Mouse (Mus musculus) B cell, adult 2 months (primary cell): Measurements from ENCODE around the gene Adamtsl5.
A peak's percentile ranks its signal among the peaks of the same experiment; 100 is the strongest.

ENCODE experiments used
- DNase-seq, 2 experiments: peaks; one replicate each; pipeline ENCODE4 v3.0.0; 2022

Gene Adamtsl5

GRCm38 (mm10) chr10:80348244-80348781 is at the start of gene Adamtsl5:
Gene Adamtsl5, minus strand, starts transcription at chr10:80348412.
- DNase-seq: peak; percentile 83 to 85

DNA sequence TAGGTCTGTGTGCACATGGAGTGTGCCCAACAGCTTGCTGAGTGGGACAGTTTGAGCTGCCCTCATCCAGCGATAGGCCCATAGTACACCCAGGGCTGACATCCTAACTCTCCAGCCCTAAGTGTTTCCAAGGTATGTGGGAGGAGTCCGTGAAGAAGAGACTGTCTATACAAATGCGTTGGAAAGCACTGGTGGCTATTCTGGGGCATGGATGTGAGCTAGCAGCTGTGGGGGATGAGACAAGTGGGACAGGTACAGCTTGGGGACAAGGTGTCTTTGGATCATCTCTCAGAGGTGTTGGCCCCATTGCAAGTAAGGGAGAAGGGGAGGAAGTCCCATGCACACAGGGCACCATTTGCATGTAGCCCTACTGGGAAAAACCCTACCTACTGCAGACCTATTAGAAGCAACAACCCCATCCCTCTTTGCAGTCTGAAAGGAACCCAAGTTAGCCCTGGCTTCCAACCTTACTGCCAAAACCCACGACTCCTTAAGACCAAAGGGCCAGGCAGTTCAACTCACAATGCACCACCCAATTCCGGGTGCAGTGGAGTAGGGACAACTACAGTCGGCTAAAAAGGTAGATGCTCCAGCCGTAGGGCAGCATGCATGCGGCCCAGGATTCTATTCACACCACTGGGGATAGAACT is 49.4 kb upstream of the Adamtsl5 start:
- peak in 1 of 2 experiments; percentile 14 for DNase-seq

DNA sequence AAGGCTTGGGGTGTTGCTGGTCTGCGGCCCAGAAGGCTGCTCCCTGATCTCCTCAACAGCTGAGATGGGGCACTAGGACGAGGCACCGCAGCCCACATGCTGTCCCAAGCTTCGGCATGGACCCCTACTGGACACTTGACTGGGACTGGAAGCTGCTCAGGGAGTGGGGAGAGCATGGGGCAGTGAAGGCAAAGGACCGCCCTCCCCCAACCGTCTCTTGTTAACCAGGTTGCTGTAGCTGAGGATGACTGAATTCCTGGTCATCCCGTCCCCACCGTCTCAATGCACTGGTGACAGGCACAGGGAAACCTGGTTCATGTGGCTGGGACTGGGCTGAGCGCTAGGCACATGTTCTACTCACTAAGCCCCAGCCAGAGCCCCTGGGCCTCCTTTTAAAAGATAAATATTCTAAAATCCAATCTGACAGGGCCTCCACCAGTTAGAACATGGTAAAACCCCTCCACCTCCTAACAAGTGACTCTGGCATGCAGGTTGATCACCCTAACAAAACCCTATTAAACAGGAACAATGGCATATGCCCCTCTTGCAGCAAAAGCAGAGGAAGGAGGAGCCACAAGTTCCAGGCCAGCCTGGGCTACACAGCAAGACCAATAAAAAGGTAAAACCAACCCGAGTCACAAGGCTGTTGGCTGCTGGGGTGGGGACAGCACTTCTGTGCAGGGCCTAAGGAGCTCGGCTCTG is 48.8 kb upstream of the Adamtsl5 start:
- DNase-seq: no peak

- no peak for DNase-seq
Observed at GRCm38 (mm10) chr10:80395025-80395627, 46.9 kb upstream of the Adamtsl5 start.

GRCm38 (mm10) chr10:80392687-80393086 is 44.5 kb upstream of the Adamtsl5 start:
- DNase-seq: no peak

- DNase-seq: no peak
Observed at GRCm38 (mm10) chr10:80390697-80391096, 42.5 kb upstream of the Adamtsl5 start.

GRCm38 (mm10) chr10:80389185-80389708 is 41.0 kb upstream of the Adamtsl5 start:
- no peak for DNase-seq

DNA sequence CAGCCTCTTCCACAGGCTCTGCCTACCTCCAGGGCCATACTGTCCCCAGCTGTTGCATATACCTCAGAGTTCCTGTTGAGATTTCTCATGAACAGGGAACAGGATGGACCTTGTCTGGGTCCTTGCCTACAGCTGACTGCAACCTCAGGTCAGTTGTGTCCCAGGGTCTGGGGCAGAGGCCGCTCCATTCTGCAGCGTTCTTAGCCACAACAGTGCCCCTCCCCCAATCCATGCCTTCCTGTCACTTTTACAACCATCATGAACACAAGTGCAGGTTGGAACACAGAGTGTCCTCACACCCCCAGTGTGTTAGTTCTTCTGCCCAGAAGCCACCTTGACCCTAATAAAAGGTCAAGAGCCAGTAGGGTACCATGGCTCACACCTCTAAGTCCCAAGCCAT is 40.5 kb upstream of the Adamtsl5 start:
- DNase-seq: no peak

GRCm38 (mm10) chr10:80387522-80387959 is 39.3 kb upstream of the Adamtsl5 start, which contains the start of gene Mex3d:
Gene Mex3d, minus strand, starts transcription at chr10:80387659.
- DNase-seq: peak; percentile 82 to 86

DNA sequence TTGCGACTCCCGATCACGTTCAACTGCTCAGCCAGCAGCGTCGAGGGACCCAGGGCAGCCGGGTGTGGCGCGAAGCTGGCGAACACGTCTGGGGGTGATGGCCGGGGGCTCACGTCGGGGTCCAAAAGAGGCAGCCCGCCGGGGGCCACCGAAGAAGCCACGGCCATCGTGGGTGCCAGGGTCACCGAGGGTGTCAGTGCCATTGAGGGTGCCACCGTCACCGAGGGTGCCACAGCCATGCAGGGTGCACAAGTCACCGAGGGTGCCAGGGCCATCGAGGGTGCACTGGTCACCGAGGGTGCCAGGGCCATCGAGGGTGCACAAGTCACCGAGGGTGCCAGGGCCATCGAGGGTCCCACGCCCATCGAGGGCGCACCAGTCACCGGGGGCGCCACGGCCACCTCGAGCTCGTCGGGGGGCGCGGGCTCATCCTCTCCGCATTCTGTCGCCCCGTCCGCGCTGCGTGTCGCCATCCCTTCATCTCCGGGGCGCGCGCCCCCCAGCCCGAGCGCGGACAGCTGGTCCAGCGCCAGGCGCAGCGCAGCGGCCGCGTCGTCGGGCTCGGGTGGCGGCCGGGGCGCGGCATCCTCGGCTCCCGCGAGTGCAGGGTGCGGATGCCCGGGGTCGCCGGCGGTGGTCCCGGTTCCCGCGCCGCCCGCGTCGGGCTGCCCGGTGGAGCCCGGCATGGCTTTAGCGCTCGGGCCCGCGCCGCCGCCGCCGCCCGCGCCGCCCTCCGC is 38.7 kb upstream of the Adamtsl5 start:
- DNase-seq: peak; percentile 28 to 33

DNA sequence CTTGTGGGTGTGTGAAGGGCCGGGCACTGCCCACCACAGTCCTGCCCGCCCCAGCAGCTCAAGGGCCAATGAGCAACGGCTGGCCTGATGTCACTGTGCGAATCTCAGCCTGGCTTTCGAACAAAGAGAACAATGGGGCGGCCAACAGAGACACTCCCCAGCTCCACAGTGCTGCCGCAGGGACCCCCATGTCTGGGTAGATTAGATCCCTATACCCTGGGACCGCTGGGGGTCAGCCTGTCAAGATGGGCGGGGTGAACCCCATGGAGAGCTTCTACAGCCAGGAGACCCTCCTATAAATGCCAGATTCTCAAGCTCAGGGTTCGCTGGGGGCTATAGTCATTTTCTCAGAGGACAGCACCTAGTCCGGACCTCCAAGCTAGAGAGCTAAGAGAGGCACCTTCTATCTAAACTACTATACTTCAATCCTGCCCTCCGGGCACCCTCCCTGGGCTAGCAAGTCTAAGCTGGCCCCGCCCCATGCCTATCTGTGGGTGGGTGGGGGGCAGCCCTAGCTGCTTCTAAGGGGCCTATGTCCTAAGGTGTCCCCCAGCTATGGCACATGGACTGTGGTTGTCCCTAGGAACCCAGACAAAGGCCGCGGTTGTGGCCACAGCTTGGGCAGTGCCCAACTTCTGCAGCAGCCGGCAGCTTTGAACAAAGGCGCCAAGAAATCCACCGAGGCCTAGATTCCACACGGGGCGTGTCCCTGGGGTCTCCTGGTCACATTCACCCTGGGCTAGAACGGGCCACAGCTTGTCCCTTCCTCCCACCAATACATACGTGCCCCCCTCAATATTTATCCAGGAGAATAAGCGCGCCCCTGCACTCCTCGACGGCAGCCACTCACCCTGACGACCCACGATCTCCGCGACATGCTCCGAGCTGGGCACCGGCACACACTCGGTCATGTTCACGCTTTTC is 37.9 kb upstream of the Adamtsl5 start:
- no peak for DNase-seq

- DNase-seq: no peak
Observed at GRCm38 (mm10) chr10:80385310-80385709, 37.1 kb upstream of the Adamtsl5 start.

DNA sequence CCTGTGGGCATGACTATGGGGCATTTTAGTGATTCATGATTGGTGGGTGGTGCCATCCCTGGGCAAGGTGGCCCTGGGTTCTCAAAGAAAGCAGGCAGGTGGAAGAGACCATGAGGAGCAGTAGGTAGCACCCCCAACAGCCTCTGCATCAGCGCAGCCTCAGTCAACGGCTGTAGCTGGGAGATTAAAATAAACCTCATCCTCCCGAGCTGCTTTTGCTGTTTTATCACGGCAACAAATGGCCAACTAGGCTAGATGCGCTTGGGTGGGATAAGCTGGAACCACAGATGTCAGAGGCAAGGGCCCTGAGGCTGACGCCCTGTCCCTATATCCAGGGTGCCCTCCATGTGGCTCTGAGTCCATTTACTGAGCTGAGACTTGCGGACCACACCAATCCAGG is 36.5 kb upstream of the Adamtsl5 start:
- DNase-seq: no peak

DNA sequence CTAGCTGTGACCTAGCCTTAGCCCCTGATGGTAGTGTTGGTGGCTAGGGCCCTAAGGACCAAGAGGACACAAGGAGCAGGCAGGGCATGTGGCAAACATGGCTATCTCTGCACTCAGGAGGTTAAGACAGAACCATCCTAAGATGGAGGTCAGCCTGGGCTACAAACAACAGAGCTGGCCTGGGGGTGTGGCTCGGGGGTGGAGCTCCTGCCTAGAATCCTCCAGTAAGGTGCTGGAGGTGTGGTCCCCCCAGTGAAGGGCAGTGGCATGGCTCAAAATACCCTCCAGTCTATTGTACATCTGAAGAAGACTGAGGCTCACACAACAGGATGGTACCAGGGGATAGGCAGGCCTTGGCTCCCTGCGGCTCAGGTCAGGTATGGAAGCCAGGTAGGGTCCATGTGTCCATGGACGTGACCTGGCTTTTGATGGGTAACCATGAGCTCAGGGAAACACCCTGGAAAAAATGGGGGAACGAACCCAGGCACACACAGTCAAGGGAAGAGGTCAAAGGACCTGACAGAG is 36.0 kb upstream of the Adamtsl5 start:
- no peak for DNase-seq

GRCm38 (mm10) chr10:80383431-80383830 is 35.2 kb upstream of the Adamtsl5 start:
- no peak for DNase-seq

DNA sequence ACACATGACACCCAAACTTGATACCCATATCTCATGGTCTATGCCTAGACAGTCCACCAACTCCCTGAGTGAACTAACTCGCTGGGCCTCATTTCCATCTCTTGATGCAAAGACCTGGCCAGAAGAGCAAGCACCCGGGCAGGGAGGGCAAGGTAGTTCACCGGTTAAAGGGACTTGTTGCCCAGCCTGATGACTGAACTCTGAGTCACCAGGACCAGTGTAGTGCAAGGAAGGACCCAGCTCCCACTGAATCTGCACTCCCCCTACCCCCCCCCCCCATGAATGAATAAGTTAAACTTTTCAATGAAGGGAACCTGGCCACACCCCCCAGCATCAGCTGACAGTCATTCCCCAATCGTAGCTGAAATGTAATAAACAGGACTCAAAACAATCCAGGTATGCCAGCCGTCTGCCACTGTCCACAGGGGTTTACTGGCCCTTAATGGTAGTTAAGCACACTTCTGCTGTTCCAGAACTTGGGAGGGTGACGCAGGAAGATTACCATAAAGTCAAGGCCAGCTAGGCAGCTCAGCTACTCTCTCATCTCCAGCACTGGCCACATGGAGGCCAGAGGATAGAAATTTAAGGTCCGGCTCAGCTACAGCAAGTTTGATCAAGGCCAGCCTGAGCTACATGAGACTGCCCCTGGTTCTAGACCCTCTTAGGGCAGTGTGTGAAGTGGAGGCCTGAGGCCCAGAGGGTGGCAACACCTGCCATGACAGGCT is 34.6 kb upstream of the Adamtsl5 start:
- no peak for DNase-seq

- peak; percentile 76 to 77 for DNase-seq
Observed at GRCm38 (mm10) chr10:80377716-80378115, 29.5 kb upstream of the Adamtsl5 start.

DNA sequence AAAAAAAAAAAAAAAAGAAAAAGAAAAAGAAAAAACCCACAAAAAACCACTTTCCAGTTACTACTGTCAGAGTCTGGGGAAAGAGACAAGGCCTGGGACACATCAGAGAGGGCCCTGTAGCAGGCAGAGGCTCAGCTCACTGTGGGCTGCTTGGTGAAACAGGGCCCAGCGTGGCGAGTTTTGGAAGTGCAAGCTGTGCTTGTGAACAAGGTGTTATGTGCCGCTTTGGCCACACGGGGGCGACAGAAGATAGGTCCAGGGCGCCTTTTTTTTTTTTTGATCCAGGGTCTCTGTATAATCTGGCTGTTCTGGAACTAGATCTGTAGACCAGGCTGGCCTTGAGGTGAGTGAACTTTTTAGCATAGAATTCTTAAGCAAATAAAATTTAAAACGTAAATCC is 27.9 kb upstream of the Adamtsl5 start:
- peak; percentile 95 for DNase-seq

DNA sequence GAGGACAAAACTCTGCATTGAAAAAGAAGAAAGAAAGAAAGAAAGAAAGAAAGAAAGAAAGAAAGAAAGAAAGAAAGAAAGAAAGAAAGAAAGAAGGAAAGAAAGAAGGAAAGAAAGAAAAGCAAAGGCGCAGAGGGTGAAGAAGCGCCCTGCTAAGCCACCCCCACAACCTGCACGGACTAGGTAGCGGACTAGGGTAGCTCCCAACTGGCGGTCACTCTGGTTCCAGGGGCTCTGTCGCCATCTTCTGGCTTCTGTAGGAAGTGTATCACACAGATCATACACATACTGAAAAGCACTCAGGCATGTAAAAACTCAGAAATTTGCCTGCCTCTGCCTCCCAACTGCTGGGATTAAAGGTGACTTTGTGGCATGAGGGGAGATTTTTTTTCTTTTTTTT is 25.9 kb upstream of the Adamtsl5 start:
- DNase-seq: peak; percentile 84 to 87

DNA sequence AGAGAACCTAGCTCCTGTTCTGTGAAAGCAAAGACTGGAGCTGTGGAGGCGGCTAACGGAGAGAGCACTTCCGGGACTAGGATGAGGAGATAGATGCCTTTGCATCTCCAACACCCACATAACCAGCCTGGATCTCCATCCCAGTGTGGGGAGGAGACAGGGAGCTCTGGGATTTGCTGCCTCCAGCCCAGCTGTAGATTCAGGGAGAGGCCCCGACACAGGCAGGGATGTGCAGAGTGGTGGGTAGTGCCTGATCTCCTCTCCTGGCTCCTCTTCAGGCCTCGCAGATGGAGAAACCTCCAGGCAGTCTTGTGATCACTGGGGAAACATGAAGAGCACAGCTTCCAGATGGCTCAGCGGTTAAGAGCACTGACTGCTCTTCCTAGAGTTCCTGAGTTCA is 24.5 kb upstream of the Adamtsl5 start:
- DNase-seq: no peak

DNA sequence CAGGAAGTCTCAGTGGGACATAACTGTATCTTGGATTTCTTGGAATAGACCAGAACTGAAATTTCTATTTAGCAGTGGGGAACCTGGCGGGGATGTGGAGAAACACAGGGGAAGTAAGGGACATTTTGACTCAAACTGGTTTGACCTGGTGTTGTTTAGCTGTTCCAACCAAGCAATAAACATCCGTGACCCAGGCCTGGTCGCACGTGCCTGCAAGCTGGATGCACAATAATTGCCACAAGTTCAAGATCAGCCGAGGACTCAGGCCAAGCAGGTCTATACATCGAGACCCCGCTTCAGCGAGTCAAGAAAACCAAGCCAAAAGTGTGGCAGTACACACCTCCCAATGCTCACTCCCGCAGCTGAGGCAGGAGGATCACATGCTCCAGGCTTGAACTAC is 23.8 kb upstream of the Adamtsl5 start:
- DNase-seq: no peak
